Mouse (Mus musculus) cerebellum, postnatal 4 days (tissue): Measurements from ENCODE around the gene Cers2.

ENCODE experiments used
- DNase-seq, 2 experiments: peaks; one replicate each; pipeline ENCODE4 v3.0.0; 2022; ENCODE audit warnings: low spot score in 2 of 2, mixed read lengths in 1 of 2

Cers2 gene

GRCm38 (mm10) chr3:95314486-95315093 lies at the start of gene Cers2:
Gene Cers2 (plus strand): TSS chr3:95314791.
- DNase-seq = no peak

GRCm38 (mm10) chr3:95266052-95266451 lies 48.5 kb upstream of the Cers2 start:
- DNase-seq = no peak

- no peak for DNase-seq
These were observed 46.7 kb upstream of the Cers2 start for GRCm38 (mm10) chr3:95267855-95268254.

- DNase-seq = no peak
These were observed 44.8 kb upstream of the Cers2 start for GRCm38 (mm10) chr3:95269789-95270188.

GRCm38 (mm10) chr3:95270766-95271364 lies 43.7 kb upstream of the Cers2 start:
- no peak for DNase-seq

- DNase-seq = peak in 1 of 2 experiments; percentile 6
These were observed 41.1 kb upstream of the Cers2 start for GRCm38 (mm10) chr3:95273471-95273870.

- DNase-seq = no peak
These were observed 40.1 kb upstream of the Cers2 start for GRCm38 (mm10) chr3:95274453-95274852.

GRCm38 (mm10) chr3:95275161-95275560 lies 39.4 kb upstream of the Cers2 start:
- DNase-seq = no peak

GRCm38 (mm10) chr3:95276428-95276934 lies 38.1 kb upstream of the Cers2 start:
- DNase-seq = no peak

GRCm38 (mm10) chr3:95277149-95277551 lies 37.4 kb upstream of the Cers2 start:
- no peak for DNase-seq

- DNase-seq = peak in 1 of 2 experiments; percentile 6
These were observed 33.8 kb upstream of the Cers2 start for GRCm38 (mm10) chr3:95280747-95281146.

- peak; percentile 95 to 99 for DNase-seq
These were observed 33.1 kb upstream of the Cers2 start, which contains the start of the genes Mindy1 and Prune1 for GRCm38 (mm10) chr3:95281216-95282126. Gene Mindy1 (plus strand): TSS chr3:95281345. Gene Prune1 (minus strand): TSS chr3:95282076.

- DNase-seq = peak in 1 of 2 experiments; percentile 4
These were observed 32.2 kb upstream of the Cers2 start for GRCm38 (mm10) chr3:95282381-95282864.

- DNase-seq = peak; percentile 44 to 78
These were observed 31.6 kb upstream of the Cers2 start for GRCm38 (mm10) chr3:95282865-95283588.

- no peak for DNase-seq
These were observed 31.0 kb upstream of the Cers2 start for GRCm38 (mm10) chr3:95283589-95283941.

- no peak for DNase-seq
These were observed 30.5 kb upstream of the Cers2 start for GRCm38 (mm10) chr3:95284062-95284461.

- DNase-seq = no peak
These were observed 29.9 kb upstream of the Cers2 start for GRCm38 (mm10) chr3:95284501-95285281.

- no peak for DNase-seq
These were observed 29.2 kb upstream of the Cers2 start for GRCm38 (mm10) chr3:95285390-95285789.

GRCm38 (mm10) chr3:95286011-95286410 lies 28.6 kb upstream of the Cers2 start:
- DNase-seq = no peak

GRCm38 (mm10) chr3:95286510-95286909 lies 28.1 kb upstream of the Cers2 start:
- DNase-seq = no peak

- DNase-seq = no peak
These were observed 27.1 kb upstream of the Cers2 start for GRCm38 (mm10) chr3:95287541-95287940.
